Mouse (Mus musculus): ENCODE measurements around the gene Fam163a.
"Not testable (repeated sequence)": the region's sequence is repeated elsewhere in the genome, so short reads cannot be mapped to it uniquely, and the experiment has no call there.

Fam163a gene

GRCm38 (mm10) chr1:156074575-156074974, 130.3 kb downstream of the Fam163a start:
- DNase-seq = peak; percentile 35

DNA sequence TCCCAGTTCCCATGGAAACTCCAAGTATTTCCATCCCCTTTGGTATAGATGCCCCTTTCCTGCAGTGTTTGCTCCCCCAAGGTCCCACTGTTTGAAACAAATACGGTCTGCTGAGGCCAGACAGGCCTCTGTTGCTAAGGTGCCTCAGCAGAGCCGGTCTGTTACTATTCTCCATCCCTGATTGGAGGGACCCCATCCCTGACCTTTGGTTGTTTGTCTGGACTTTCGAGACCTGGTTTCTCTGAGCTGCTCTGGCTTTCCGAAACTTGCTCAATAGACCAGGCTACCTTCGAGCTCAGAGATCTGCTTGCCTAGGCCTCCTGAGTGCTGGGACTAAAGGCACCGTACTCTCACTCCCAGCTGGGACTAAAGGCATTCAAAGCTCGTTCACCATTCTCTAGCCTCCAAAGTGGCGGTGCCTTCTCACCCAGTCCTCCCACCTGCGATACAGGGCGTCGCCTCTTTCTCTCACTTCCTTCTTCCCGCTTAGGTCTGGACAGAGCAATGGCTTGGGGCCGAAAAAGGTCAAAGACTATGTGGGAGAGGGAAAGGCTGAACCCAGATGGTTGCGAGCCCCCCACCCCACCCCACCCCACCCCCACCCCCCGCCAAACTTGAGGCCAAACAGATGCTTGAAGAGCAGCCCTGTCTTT, 131.5 kb downstream of the Fam163a start:
- no peak for DNase-seq

GRCm38 (mm10) chr1:156070106-156070505, 134.7 kb downstream of the Fam163a start:
- DNase-seq = no peak

DNA sequence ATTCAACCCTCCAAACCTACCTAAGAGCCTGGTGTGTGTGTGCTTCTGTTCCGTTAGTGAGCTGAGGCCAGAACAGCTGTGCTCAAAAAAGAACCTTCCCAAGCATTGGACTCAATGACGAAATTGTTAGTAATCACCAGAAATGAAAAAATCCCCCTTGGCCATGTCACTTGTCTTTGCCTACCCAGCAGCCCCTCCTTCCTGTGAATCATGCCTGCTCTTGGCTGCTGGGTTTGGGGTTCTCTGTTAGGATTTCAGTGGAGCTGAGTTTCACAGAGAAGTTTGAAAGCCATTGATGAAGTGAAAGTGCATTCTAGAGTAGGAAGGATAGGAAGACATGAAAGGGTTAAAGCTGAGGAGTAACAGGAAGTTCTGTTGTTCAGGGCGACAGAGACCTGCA, 138.7 kb downstream of the Fam163a start:
- DNase-seq = no peak

DNA sequence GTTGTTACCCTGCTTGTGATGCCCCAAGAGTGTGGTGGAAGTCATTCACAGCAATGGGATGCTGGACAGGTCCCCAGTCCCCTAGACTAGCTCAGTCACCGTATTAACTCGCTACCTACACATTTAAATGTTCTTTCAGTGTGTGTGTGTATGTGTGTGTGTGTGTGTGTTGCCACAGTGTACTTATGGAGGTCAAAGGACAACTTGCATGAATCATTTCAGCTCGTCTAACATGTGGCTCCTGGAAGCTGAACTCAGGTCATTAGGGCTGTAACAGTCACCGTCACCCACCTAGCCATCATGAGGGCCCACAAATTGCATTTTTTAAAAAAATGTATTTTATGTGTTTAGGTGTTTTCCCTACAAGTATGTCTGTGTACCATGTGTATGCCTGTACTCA, 142.6 kb downstream of the Fam163a start:
- DNase-seq = no peak

GRCm38 (mm10) chr1:156058207-156058606, 146.6 kb downstream of the Fam163a start:
- no peak for DNase-seq

DNA sequence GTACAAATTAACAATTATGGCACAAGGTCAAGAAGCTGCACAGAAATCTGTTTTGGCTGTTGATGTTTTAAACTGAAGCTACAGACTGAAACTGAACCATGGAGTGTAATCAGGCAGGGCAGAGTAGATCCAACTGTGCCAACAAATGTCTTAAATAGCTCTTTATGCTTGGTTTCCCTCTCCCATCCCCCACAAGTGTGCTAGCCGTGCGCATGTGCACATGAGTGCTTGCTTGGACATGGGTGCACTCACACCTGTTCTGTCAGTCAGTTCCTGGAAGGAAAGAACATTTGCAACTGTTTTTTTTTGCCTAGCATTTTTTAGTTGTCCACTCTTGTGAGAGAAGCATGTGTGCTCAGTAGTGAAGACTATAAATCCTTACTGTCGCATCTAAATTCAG, 158.1 kb downstream of the Fam163a start:
- DNase-seq = peak; percentile 69

GRCm38 (mm10) chr1:156044211-156044611, 160.6 kb downstream of the Fam163a start:
- DNase-seq = no peak

GRCm38 (mm10) chr1:156043027-156043426, 161.8 kb downstream of the Fam163a start:
- DNase-seq = peak; percentile 83

GRCm38 (mm10) chr1:156042481-156042880, 162.3 kb downstream of the Fam163a start:
- DNase-seq = no peak

DNA sequence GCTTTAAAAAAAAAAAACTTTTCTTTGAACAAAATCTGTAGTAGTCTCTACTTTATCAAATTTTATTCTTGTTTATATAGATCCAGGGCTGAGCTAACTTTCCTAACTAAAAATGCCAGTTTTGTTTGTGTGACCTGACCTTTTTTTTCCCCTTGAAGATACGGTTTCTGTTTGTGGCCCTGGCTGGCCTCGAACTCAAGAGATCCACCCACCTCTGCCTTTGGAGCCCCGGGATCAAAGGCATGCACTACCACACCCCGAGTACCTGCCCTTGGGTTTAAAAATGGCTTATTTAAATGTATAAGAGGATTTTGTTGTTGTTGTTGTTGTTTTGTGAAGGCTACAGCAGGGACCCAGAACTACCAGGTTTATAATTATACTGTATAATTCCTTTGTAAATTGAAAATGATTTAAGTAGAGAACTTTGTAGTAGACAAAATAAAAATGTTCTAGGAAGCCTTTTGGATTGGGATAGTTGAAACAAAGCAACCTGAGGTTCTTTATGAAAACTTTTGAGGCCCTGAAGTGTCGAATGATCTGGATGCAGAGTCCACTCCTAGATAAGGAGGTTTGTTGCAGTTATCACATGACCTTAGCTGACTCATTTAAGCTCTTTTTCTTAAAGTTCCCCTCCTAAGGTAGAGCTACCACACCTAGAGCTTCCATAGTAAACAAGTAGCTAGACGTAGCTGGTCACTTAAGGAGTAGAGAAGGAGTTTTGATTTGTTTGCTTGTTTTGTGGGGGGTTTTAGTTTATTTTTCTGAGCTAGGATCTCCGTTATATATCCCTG, 163.2 kb downstream of the Fam163a start:
- DNase-seq = no peak

GRCm38 (mm10) chr1:156040731-156041401, 164.0 kb downstream of the Fam163a start:
- peak; percentile 96 for DNase-seq

GRCm38 (mm10) chr1:156039989-156040388, 164.8 kb downstream of the Fam163a start:
- not testable (repeated sequence) for DNase-seq

DNA sequence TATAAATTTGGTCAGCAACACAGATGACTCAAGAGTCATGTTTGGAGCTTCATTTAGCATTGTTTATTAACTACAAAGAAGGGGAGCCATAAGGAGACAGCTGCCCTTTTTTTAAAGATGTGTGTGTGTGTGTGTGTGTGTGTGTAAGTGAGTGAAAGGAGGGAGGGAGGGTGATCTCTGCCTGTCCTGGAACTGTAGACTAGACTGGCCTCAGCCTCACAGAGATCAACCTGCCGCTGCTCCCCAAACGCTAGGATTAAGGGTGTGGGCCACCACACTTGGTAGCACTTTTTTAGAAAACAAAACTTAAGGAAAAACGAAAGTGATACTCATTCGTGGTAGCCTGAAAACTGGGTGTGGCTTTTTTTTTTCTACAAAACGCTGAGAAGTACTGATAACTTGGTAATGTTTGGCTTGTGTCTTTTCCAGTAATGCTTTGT, 167.7 kb downstream of the Fam163a start:
- DNase-seq = peak; percentile 62

DNA sequence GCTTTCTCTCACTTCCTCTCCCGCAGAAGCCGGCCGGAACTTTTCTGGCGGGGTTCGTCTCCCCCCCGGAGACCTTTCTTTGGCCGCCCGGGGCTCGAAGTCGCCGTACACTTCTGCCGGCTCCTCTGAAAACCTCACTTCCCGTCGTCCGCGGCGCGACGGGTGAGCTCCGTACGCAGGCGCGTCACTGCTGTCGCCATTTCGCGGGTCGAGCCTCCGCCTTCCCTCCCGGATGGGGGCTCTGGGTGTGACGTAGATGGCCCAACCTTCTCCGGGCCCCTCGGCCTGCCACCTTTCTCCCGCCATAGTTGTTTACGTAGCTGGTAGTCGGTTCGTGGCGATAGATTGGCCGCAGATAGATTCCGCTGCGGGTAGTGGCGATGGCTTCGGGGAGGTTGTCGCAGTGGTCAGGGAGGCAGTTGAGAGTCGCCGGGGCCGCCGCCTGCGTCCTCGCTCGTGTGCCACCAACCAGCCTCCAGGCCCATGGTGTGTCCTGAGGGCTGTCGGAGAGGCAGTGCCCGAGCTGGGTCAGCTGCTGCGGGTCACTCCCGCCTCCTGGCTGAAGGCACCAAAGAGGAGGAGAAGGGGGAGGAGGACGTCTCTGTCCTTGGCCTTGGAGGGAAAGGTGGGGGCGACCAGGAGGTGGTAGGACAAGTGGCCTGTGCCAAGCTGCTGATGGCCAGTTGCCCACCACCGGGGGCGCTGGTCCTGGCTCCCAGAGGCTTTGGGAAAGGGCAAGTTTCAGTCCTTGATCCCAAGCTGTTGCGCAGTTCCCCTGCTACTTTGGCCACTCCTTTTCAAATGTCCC, 168.7 kb downstream of the Fam163a start, which contains the start of gene Tor1aip1:
Tor1aip1 (minus strand) TSS at position 551 of the 808 bp plus-strand sequence.
- peak; percentile 100 for DNase-seq

DNA sequence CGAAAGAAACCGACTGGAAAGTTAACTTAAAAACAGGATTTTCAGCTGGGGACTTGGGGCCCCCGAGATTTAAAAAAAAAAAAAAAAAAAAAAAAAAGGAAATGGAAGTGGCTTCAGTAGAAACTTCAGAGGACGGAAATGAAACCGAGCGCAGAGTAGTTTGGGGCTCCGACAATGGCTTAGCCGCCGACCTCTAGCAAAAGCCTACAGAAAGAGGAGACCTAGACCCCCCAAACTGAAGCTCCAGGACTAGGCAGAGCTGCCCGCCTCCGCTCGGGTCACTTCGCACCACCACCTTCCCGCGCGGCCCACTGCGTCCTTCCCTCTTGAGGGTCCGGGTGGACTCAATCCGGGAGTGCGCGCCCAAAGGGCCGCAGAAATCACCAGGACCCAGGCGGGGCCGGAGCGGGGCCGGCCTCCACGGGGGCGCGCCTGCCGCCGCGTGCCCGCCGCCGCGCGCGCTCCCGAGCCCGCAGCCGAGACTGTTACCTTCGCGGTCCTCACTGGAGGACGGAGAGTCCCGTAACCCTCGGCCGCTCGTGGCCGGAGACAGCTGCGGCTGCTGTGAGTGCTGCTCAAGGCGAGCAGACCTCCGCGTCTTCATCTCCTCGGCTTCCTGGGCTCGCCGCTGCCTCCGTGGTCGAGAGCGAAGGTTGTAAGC, 169.4 kb downstream of the Fam163a start, which contains the start of gene Tor1aip2:
Tor1aip2 (plus strand) TSS at position 135 of the 661 bp plus-strand sequence.
- no peak for DNase-seq

DNA sequence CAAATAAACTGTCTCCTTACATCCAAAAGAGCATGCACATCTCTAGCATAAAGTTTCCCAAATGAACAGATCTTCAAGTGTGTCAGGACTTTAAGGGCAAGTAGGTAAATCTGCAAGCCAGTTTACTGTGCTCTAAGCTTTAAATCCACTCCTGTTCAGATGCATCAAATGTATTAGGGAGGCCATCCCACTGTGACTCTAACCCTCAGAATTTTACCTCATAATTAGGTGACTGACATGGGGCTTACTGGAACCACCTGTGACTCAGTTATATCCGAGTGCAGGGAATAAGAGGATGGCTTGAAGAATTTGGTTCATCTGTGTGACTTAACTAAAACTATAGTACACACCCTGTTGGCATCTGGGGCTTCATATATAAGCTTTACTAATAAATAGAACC, 170.2 kb downstream of the Fam163a start:
- no peak for DNase-seq

DNA sequence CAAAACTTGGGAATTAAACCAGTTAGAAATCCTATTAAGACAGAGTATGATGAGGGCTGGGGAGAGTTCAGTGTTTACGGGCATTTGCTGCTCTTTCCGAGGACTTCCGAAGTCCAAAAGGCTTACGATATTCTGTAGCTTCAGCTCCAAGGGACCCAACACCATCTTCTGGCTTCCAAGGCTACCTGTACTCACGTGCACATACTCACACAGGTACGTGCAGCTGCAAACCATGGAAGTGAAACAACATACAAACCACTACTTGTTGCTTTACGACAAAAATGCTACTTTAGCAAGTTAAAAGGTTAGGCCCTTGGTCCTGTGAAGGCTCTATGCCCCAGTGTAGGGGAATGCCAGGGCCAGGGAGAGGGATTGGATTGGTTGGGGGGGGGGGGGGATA, 170.9 kb downstream of the Fam163a start:
- no peak for DNase-seq

GRCm38 (mm10) chr1:156028340-156028975, 176.4 kb downstream of the Fam163a start:
- no peak for DNase-seq

DNA sequence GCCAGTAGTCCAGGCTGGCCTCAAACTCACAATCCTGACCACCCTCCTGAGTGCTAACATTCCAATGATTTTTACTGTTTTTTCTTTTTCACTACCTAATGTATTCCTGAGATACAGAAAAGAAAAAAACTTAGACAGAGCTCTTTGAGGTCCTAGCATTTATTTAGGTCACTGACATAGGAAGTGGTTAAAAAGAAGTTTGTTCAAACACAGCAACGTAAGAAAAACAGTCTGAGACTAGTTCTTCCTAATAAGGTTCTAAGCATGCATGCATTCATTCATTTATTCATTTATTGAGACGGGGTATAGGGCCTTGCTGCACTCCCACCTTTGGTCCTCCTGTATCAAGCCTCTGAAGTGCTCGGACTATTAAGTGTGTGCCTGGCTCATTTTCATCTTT, 177.0 kb downstream of the Fam163a start:
- DNase-seq = no peak

Measured in kidney, adult 9 months (tissue).